Mouse (Mus musculus) thymus, postnatal 4 days (tissue): ENCODE measurements around the gene Usp12.

Experiments
- DNase-seq: peaks from one replicate; pipeline ENCODE4 v3.0.0; 2021

Usp12 gene

GRCm38 (mm10) chr5:146794853-146795252, at the start of gene Usp12:
Gene Usp12, minus strand, starts transcription at chr5:146795006.
- DNase-seq: peak; percentile 99

- DNase-seq: no peak
Measured at GRCm38 (mm10) chr5:146844301-146844941, 49.6 kb upstream of the Usp12 start.

- no peak for DNase-seq
Measured at GRCm38 (mm10) chr5:146841996-146842395, 47.2 kb upstream of the Usp12 start.

GRCm38 (mm10) chr5:146841301-146841700, 46.5 kb upstream of the Usp12 start:
- no peak for DNase-seq

- no peak for DNase-seq
Measured at GRCm38 (mm10) chr5:146840422-146840821, 45.6 kb upstream of the Usp12 start.

GRCm38 (mm10) chr5:146839760-146840159, 45.0 kb upstream of the Usp12 start:
- DNase-seq: no peak

- no peak for DNase-seq
Measured at GRCm38 (mm10) chr5:146838836-146839648, 44.2 kb upstream of the Usp12 start.

- no peak for DNase-seq
Measured at GRCm38 (mm10) chr5:146837967-146838720, 43.3 kb upstream of the Usp12 start.

GRCm38 (mm10) chr5:146834959-146835358, 40.2 kb upstream of the Usp12 start:
- DNase-seq: no peak

GRCm38 (mm10) chr5:146833673-146834201, 38.9 kb upstream of the Usp12 start:
- no peak for DNase-seq

- DNase-seq: peak; percentile 93
Measured at GRCm38 (mm10) chr5:146832769-146833448, 38.1 kb upstream of the Usp12 start, which contains the start of gene Rpl21. Gene Rpl21, plus strand, starts transcription at chr5:146832890.

GRCm38 (mm10) chr5:146832435-146832768, 37.6 kb upstream of the Usp12 start:
- no peak for DNase-seq

- peak; percentile 28 for DNase-seq
Measured at GRCm38 (mm10) chr5:146829528-146829927, 34.7 kb upstream of the Usp12 start.

- DNase-seq: no peak
Measured at GRCm38 (mm10) chr5:146823005-146823404, 28.2 kb upstream of the Usp12 start.

GRCm38 (mm10) chr5:146818906-146819623, 24.3 kb upstream of the Usp12 start:
- no peak for DNase-seq

- no peak for DNase-seq
Measured at GRCm38 (mm10) chr5:146817583-146817982, 22.8 kb upstream of the Usp12 start.

- DNase-seq: no peak
Measured at GRCm38 (mm10) chr5:146815394-146815793, 20.6 kb upstream of the Usp12 start.

GRCm38 (mm10) chr5:146813421-146813820, 18.6 kb upstream of the Usp12 start:
- no peak for DNase-seq

- DNase-seq: no peak
Measured at GRCm38 (mm10) chr5:146812866-146813265, 18.1 kb upstream of the Usp12 start.

- no peak for DNase-seq
Measured at GRCm38 (mm10) chr5:146809951-146810350, 15.1 kb upstream of the Usp12 start.

GRCm38 (mm10) chr5:146806004-146806430, 11.2 kb upstream of the Usp12 start:
- no peak for DNase-seq

GRCm38 (mm10) chr5:146798031-146798430, 3.2 kb upstream of the Usp12 start:
- DNase-seq: peak; percentile 3
